Mouse (Mus musculus) neural tube, embryonic 11.5 days (tissue): ENCODE results near the gene Rgs5. TPM values are rescaled to one million over a fixed set of nuclear protein-coding genes. Genes with fewer than 3 reads are reported as not detected.
A peak's percentile ranks its signal among the peaks of the same experiment; 100 is the strongest.

Experiments
- ATAC-seq: fragments of 200-750 bp; cut with Nextera tagmentation; 2 replicates; pipeline ENCODE4 v1.8.0; 2017; ENCODE audit warnings: moderate number of reproducible peaks, mild to moderate bottlenecking, moderate TSS enrichment, moderate library complexity; ENCODE audit not compliant: insufficient read depth, low FRiP score, low TSS enrichment
- DNase-seq: peaks from one replicate; pipeline ENCODE4 v3.0.0-alpha.2; 2015; ENCODE audit warnings: low spot score
- H3K27ac ChIP-seq: fragments of 300-500 bp; sonication (generic); 2 replicates; pipeline ENCODE4 v1.5.1; 2014; ENCODE audit warnings: low read depth, mild to moderate bottlenecking, low read length
- H3K27me3 ChIP-seq: fragments of 300-500 bp; sonication (generic); 2 replicates; pipeline ENCODE4 v1.6.1; 2014; ENCODE audit warnings: mild to moderate bottlenecking, low read length, mixed read lengths; ENCODE audit not compliant: control insufficient read depth, insufficient read depth
- H3K36me3 ChIP-seq: fragments of 300-500 bp; sonication (generic); 2 replicates; pipeline ENCODE4 v1.6.1; 2014; ENCODE audit warnings: mild to moderate bottlenecking, low read length, moderate library complexity, mixed read lengths; ENCODE audit not compliant: control insufficient read depth, insufficient read depth
- H3K4me1 ChIP-seq: fragments of 300-500 bp; sonication (generic); 2 replicates; pipeline ENCODE4 v1.6.1; 2014; ENCODE audit warnings: low read length, mixed read lengths; ENCODE audit not compliant: control insufficient read depth, insufficient read depth
- H3K4me2 ChIP-seq: fragments of 300-500 bp; sonication (generic); 2 replicates; pipeline ENCODE4 v1.6.1; 2014; ENCODE audit warnings: low read depth, mild to moderate bottlenecking, moderate library complexity
- H3K4me3 ChIP-seq: fragments of 300-500 bp; sonication (generic); 2 replicates; pipeline ENCODE4 v1.5.1; 2014; ENCODE audit warnings: low read depth, low read length
- H3K9ac ChIP-seq: fragments of 300-500 bp; sonication (generic); 2 replicates; pipeline ENCODE4 v1.6.1; 2014; ENCODE audit warnings: mild to moderate bottlenecking, low read length
- H3K9me3 ChIP-seq: fragments of 300-500 bp; sonication (generic); 2 replicates; pipeline ENCODE4 v1.6.1; 2016; ENCODE audit warnings: low read length; ENCODE audit not compliant: control insufficient read depth
- WGBS: fragments of 180-500 bp; shearing (Covaris S2); extraction: QIAGEN DNeasy Blood & Tissue Kit; methylation state at CpG from one replicate; pipeline ENCODE4 v1.1.7; 2014; 5-methylcytosine and 5-hydroxymethylcytosine counted together
- polyA plus RNA-seq: library from polyadenylated mRNA; unstranded; fragments of >200 nt; fragmentation: Nextera tagmentation; extraction: Ambion mirVana; gene quantifications from 2 replicates; pipeline ENCODE4 v1.2.1, GENCODE M21; 2014

The Rgs5 gene
- 10.2 TPM in 2 replicates for polyA plus RNA-seq

DNA sequence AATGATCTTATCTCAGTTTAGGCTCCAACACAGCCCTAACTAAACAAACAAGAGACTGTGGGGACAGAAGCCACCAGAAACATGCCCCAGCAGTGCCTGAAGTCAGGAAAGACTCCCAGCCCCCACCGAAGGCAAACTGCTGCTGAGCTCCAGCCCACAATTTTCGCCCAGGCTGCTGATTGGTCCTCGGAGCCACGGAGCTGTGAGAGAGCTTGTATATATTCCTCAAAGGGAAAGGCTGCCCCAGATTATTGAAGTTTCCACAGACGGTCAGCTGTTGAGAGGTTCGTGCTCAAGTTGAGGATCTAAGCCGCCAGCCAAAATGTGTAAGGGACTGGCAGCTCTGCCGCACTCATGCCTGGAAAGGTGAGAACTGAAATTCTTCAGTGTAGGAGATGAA is at the start of gene Rgs5:
Gene Rgs5, plus strand, starts transcription at position 246 of the 400 bp plus-strand sequence.
- Histone ChIP-seq H3K4me1 (no peaks in the 10 kb centered on the region), H3K4me2 (no peak within 1 kb of the TSS), H3K9ac (no peak within 1 kb of the TSS), H3K9me3 (no peaks in the 10 kb centered on the region), H3K27me3 (no peaks in the 10 kb centered on the region), H3K36me3 (no peaks in the 10 kb centered on the region), H3K4me3 (no peak within 1 kb of the TSS), H3K27ac (no peak within 1 kb of the TSS)
- 29% methylated on average over 8 of the region's 8 CpGs for WGBS
- ATAC-seq (no peak), DNase-seq (peak; percentile 41)

DNA sequence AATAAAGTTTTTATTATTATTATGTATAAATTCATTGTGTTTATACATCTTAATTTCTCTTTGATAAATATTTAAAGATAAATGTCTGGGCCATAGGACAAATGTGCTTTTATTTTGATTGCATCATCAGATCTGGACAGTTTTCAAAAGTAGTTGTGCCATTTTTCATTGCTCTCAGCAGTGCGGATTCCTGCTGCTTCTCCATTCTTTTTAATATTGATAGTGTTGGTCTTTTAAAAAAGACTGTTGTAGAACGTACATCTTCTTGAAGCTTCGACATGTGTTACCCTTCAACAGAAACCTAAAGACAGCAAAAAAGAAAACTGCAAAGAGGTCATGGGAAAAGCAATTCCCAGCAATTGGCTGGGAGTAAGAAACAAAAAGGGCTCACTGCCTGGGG is 49.1 kb upstream of the Rgs5 start:
- Histone ChIP-seq H3K9me3 (no peaks in the 10 kb centered on the region), H3K27ac (no peak overlapping the region), H3K36me3 (no peaks in the 10 kb centered on the region), H3K4me3 (no peak overlapping the region), H3K27me3 (no peaks in the 10 kb centered on the region), H3K4me1 (no peaks in the 10 kb centered on the region), H3K9ac (no peak overlapping the region), H3K4me2 (no peak overlapping the region)
- 44% methylated on average over 3 of the region's 3 CpGs for WGBS
- DNase-seq (no peak), ATAC-seq (no peak)

- no peaks in the 10 kb centered on the region for H3K4me1 ChIP-seq
- 91% methylated on average over 7 of the region's 7 CpGs for WGBS
- H3K4me2 ChIP-seq, result no peak overlapping the region
- DNase-seq (no peak), ATAC-seq (no peak)
- no peak overlapping the region for H3K4me3 ChIP-seq
- H3K36me3 ChIP-seq, result no peaks in the 10 kb centered on the region
- no peaks in the 10 kb centered on the region for H3K9me3 ChIP-seq
- no peak overlapping the region for H3K9ac ChIP-seq
- no peaks in the 10 kb centered on the region for H3K27me3 ChIP-seq
- no peak overlapping the region for H3K27ac ChIP-seq
These were observed 25.6 kb upstream of the Rgs5 start for GRCm38 (mm10) chr1:169629738-169630137.

DNA sequence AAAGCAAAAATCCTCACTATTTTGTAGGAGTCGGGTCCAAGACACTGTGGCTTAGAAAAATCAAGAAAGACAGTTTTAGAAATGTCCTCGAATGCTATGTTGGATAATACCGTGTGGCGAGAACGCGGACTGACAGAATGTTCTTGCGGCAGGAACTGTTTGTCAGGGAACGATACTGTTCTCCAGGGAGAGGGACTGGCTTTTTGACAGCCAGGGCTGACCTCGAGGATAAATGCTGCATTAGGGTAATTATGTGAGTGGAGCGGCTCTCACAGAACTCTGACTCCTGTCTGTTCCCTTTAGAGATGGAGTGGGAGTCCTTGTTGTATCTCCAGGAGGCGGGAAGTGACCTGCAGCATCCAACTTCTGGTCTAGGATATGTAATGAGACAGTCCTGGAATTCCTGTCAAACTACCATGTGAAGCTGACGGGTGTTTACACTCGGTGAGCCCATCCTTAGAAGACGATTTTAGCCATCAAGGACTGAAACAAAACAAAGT is 18.0 kb upstream of the Rgs5 start:
- Histone ChIP-seq H3K27ac (no peak overlapping the region), H3K9ac (no peak overlapping the region)
- 68% methylated on average over 14 of the region's 14 CpGs for WGBS

GRCm38 (mm10) chr1:169644884-169645653 is 10.2 kb upstream of the Rgs5 start:
- Histone ChIP-seq H3K4me3 (no peak overlapping the region), H3K4me1 (no peaks in the 10 kb centered on the region), H3K9ac (no peak overlapping the region), H3K4me2 (no peak overlapping the region), H3K27me3 (no peaks in the 10 kb centered on the region), H3K9me3 (no peaks in the 10 kb centered on the region), H3K36me3 (no peaks in the 10 kb centered on the region), H3K27ac (no peak overlapping the region)
- no peak for DNase-seq
- no peak for ATAC-seq
- WGBS, result 71% methylated on average over 7 of the region's 7 CpGs

More for the DNA sequence above, 18.0 kb upstream of the Rgs5 start:
- no peak for DNase-seq
- no peak overlapping the region for H3K4me3 ChIP-seq
- no peaks in the 10 kb centered on the region for H3K36me3 ChIP-seq
- no peaks in the 10 kb centered on the region for H3K27me3 ChIP-seq
- no peak for ATAC-seq
- no peaks in the 10 kb centered on the region for H3K4me1 ChIP-seq
- H3K9me3 ChIP-seq, result no peaks in the 10 kb centered on the region
- no peak overlapping the region for H3K4me2 ChIP-seq

GRCm38 (mm10) chr1:169659479-169659878 is 4.2 kb downstream of the Rgs5 start:
- Histone ChIP-seq H3K9me3 (no peaks in the 10 kb centered on the region), H3K27ac (no peak overlapping the region), H3K4me3 (no peak overlapping the region), H3K4me1 (no peaks in the 10 kb centered on the region), H3K9ac (no peak overlapping the region), H3K4me2 (no peak overlapping the region), H3K27me3 (no peaks in the 10 kb centered on the region), H3K36me3 (no peaks in the 10 kb centered on the region)
- ATAC-seq (no peak), DNase-seq (no peak)
- WGBS, result 5% methylated on average over 4 of the region's 4 CpGs

DNA sequence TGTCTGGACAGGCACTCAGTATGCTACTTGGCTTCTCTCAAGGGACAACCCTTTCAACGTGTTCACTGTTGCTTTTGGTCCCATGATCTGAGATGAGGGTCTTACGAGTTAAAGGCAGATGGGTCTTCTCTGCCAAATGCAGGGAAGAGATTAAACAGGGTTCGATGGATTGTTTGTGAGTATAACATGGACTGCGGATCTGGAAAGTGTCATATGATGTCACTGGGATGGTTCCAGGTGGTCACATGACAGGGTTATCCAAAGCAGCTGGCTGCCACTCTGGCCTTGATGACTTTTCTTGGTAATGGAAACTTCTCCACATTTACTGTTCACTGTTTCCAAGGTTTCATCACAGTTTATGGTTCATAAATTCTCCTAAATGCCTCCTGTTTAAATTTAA is 12.0 kb downstream of the Rgs5 start:
- H3K36me3 ChIP-seq, result no peaks in the 10 kb centered on the region
- no peak overlapping the region for H3K4me2 ChIP-seq
- no peak overlapping the region for H3K4me3 ChIP-seq
- DNase-seq (no peak), ATAC-seq (no peak)
- H3K9me3 ChIP-seq, result no peaks in the 10 kb centered on the region
- H3K9ac ChIP-seq, result no peak overlapping the region
- 74% methylated on average over 4 of the region's 4 CpGs for WGBS
- H3K27ac ChIP-seq, result no peak overlapping the region
- no peaks in the 10 kb centered on the region for H3K27me3 ChIP-seq
- H3K4me1 ChIP-seq, result no peaks in the 10 kb centered on the region

GRCm38 (mm10) chr1:169670705-169671104 is 15.4 kb downstream of the Rgs5 start:
- WGBS, result 74% methylated on average over 1 of the region's 1 CpGs
- H3K27ac ChIP-seq, result no peak overlapping the region
- no peaks in the 10 kb centered on the region for H3K9me3 ChIP-seq
- H3K27me3 ChIP-seq, result no peaks in the 10 kb centered on the region
- no peaks in the 10 kb centered on the region for H3K4me1 ChIP-seq
- DNase-seq, result peak; percentile 57
- H3K36me3 ChIP-seq, result no peaks in the 10 kb centered on the region
- ATAC-seq, result no peak
- H3K9ac ChIP-seq, result no peak overlapping the region
- H3K4me3 ChIP-seq, result no peak overlapping the region
- no peak overlapping the region for H3K4me2 ChIP-seq

DNA sequence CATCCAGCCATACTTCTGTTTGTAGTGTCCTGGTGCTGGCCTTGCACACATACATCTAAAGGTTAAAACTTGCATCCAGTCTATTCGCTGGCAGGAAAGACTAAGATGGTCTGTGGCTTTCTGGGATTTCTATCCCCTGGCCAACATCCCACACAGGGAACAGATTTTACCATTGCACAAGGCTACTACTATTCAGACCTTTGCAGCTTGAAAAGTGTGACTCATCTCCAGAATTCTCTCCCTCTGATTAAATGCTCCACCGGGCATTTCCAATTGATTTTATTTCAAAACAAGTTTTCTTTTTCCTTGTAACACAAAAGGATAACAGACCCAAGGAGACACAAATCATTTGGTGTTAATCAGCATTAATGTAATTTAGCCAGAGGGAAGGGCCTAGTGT is 16.5 kb downstream of the Rgs5 start:
- Histone ChIP-seq H3K9me3 (no peaks in the 10 kb centered on the region), H3K4me2 (no peak overlapping the region), H3K4me1 (no peaks in the 10 kb centered on the region), H3K27ac (no peak overlapping the region), H3K36me3 (no peaks in the 10 kb centered on the region), H3K9ac (no peak overlapping the region), H3K4me3 (no peak overlapping the region), H3K27me3 (no peaks in the 10 kb centered on the region)
- ATAC-seq (no peak), DNase-seq (no peak)
- WGBS, result 88% methylated on average over 2 of the region's 2 CpGs
